Mouse (Mus musculus) B cell, adult 67 days (primary cell): ENCODE data around the gene Slc22a30. TPM values are rescaled to one million over a fixed set of nuclear protein-coding genes. Genes with fewer than 3 reads are reported as not detected.

ENCODE experiments used
- total RNA-seq, 2 experiments: library from RNA; stranded (reverse); gene quantifications; 4 replicates each; pipeline ENCODE4 v1.2.4; 2023

The Slc22a30 gene
- total RNA-seq, result not detected

DNA sequence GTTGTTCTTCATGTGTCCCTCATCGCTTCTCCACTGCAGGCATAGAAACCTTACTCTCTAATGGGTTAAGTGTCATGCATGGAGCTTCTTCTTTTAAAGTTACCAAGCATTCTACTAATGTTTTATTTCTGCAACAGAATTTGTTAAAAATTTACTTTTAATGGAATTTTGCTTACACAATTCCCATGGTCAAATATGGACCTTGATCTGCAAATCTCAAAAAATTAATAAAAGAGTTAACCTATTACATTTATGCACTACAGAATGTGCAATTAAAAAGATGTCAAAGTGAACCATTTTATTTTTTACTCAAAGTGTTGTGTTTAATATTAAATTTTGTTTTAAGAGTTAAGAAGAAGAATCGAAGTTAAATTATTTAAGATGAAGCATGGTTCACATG is at the start of gene Slc22a30:
Slc22a30 (minus strand) TSS at position 101 of the 400 bp plus-strand sequence.

Other genes starting within 250 kb of the Slc22a30 start
- not detected for gene Slc22a29, start 186.2 kb downstream of the Slc22a30 start, total RNA-seq
- not detected for gene Slc22a8, start 186.1 kb upstream of the Slc22a30 start, total RNA-seq
- gene Slc22a6, start 212.9 kb upstream of the Slc22a30 start, total RNA-seq, result not detected